Mouse (Mus musculus) kidney, postnatal 36 days (tissue): ENCODE results near the gene Slit2.

ENCODE experiments used
- DNase-seq, 2 experiments: peaks; one replicate each; pipeline ENCODE4 v3.0.0; 2021 to 2022; ENCODE audit warnings: mixed read lengths in 2 of 2

Slit2 gene

DNA sequence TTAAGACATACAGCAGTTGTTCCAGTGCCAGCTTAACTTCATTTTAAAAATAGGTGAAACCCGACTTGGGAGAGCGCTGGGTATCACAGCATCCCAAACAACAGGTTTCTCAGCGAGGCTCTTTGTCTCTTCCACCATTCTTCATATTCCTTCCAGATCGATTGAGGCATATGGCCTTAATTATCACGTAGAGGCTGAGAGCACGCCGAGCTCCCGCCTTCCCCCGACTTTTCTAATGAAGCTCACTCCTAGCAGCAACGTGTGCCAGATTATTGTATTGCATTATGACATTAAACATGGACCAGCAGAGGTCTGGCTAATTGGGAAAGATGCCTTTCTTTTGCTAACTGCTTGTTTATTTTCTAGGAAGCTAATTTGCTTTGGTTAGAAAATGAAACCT, 75.7 kb downstream of the Slit2 start:
- peak in 1 of 2 experiments; percentile 4 for DNase-seq

DNA sequence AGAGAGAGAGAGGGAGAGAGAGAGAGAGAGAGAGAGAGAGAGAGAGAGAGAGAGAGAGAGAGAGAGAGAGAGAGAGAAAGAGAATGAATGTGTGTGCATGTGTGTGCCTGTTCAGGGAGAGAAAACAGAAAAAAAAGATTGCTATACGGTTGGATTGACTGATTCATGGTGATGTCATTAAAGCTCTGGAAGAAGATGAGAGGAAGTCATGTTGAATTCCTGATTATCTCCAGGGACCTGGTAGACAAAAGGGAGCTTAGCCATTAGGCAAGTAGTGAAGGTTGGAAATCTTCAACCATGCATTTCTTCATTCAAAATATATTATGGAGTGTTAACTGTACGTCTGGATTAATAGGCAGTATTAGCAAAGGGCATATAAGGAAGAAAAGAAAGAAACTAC, 77.8 kb downstream of the Slit2 start:
- no peak for DNase-seq

DNA sequence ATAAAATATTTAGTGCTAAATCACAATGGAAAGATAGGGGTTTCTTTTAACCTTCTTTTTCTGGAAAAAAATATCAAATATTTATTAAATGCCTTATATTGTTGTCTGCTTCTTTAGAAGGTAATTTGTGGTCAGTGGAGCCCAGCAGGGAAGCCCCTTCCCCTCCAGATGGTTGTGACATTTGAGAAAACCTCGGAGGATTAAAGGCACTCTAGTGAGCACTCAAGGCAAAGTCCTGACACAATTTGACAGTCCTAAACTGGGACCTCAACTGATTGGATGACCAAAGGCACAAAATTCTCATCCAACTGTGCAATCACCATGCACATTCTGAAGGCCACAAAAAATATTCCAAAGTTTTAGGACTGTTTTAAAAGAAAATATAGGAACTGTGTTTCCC, 95.8 kb downstream of the Slit2 start:
- DNase-seq: no peak

DNA sequence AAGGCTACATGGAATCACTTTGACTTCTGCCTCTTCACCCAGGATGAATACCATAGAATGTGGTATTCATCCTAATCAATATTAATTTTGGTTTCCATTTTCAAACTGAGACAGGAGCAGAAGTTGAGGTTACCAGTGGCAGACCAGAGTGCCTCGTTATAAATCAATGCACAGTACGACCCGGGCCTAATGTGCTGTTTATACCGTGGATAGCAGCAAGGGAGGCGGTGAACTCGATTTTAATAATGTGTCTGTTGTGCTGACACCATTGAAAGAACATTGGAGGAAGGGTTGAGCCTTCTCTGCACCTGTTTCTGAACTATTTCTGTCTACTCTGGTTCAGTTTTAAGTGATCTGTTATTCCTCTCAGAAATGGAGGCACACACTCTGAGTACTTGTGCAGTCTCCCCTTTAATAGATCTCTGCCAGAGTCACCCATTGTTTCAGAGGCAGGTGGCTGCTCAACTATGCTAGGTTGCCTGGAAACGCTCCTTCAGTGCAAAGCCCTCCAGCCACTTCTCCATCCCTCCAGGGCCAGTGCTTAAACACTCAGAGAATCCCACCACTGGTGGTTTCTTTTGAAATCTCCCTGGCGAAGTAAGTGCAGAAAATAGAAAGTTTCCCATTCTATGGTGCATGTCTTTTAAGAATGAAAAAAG, 98.4 kb downstream of the Slit2 start:
- no peak for DNase-seq

DNA sequence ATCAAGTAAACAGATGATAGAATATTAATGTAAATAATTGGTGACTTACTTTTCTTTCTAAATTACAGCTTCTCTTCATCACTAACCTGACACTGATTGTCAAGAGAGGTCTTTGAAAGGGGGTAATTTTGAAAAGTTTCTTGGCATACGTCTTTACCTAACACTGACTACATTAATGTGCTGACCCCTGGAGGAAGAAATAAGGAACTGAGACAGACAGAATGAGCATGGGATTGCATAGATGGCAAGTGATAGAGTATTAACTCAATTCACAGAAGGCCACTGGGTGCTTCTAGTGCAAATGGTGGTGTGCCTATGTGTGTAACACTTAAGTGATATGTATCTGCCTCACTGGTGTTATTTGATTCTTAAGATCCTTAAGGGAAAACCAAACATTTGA, 130.5 kb downstream of the Slit2 start:
- DNase-seq: no peak

DNA sequence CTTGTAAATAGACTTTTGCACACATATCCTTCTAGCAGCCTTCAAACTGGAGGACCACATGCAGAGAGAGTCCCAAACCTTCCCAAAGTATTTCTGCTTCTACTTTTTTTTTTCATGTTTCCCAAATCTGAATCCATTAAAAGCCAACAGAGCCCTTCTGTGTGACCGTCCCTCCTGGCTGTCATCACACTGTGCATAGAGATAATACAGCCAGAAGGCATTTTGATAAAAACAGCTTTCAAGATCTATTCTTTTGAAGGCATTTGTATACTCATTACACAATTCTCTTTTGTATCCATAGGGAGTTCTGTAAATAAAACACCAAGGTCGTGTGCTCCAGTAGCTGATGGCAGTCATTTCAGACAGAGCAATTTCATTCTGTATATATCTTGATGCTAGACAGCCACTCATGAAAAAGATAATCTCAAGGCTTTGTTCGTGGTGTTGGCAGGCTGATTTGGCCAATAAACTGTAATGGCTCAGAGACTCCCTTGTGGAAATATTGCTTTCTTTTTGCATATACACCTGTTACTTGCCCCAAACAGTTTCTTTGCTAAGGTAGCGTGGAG, 132.1 kb downstream of the Slit2 start:
- no peak for DNase-seq

DNA sequence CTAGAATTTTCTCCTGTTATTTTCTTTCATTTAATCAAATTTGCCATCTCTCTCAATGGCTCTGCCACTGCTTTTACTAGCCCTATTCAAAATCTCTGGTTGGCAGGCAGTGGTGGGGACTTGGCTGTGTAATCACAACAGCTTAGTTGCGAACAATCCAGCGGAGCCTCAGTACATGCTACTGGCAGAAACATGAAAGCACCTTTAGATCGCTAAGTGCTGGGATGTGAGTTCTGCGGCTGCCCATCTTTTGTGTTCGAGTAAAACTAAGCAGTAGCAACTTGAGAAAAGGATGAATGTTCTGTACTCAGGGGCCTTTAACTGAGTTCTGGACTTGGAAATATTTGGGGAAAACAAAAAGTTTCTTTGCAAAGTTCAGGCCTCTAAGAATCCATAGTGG, 139.7 kb downstream of the Slit2 start:
- no peak for DNase-seq

DNA sequence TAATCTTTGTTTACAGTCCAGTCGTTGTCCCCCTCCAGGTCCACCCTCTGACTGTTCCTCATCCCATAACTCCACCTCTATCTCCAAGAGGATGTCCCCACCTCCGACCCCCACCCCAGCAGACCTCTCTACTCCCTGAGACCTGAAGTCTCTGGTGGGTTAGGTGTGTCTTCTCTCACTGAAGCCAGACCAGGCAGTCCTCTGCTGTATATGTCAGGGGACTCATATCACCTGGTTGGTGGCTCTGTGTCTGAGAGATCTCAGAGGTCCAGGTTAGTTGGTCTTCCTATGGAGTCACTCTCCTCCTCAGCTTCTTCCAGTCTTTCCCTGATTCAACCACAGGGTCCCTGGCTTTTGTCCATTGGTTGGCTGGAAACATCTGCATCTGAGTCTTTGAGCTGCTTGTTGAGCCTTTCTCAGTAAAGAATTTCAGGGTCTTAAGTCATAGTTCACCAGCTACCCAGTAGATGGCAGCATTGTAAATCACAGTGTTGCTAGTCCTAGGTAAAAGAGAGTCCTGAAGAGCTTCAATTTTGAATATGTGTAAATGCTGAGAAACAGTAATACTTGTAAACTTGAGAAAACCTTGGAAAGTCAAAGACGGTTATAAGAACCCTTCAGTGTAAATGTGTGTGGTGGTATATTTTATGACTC, 143.0 kb downstream of the Slit2 start:
- peak; percentile 32 to 35 for DNase-seq

DNA sequence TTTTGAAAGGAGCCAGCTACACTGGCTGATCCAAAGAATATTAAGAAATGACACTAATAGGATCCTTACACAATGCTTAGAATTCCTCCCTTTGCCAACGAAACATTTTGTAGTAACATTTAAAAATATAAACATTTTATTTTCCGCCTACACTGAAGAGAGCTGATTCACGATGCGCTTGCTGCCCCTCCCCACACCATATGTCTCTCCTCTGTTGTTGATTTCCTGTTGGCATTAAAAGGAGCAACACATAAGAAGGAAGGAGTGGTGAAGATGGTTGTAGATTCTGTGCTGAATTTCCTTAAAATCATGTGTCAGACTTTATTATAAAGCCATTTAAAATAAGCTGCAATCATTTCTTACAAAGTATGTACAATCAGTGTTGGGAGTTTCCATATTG, 147.0 kb downstream of the Slit2 start:
- no peak for DNase-seq

DNA sequence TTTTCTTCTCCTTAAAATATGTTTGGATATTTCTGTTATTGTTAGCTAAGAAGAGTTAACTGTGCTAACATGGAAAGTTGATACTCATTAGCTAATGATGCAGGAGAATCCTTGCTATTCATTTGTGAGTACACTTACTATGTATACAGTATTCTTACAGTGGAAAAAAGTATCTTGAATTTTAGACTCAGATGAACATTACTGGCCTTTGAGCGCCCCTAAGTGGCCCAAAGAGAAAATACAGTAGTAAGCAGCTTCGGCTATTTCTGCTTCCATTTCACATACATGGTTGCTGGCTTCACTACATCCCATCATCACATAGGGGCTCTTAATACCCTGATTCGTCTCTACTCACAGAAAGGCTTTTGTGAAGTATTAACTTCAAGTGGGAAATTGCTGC, 153.6 kb downstream of the Slit2 start:
- DNase-seq: peak; percentile 6 to 55

DNA sequence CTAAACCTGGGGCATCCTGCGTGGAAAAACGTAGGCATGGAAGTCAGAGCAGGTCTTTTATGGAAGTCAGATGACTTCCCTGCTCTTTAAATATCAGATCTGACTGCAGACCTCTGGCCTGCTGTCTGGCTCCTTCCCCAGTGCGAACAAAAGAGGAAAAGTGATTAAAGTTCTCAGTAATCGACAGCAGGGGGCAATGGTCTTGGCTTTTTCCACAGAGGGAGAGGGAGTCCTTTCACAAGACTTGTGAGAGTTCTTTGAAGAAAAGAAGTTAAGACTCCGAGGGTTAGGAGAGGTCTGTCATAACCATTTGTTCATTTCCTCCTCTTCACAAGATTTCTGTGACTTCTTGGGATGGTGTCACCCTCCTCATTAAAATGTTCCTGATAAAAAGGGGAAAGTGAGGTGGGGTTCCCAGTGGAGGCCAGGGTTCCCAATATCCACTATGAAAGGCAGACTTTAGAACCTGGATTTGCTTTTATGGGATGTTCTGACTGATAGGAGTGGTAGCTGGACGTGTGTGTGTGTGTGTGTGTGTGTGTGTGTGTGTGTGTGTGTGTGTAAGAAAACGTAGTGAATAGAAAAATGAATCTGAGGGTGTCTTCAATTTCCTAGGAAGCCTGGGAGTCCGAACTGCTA, 156.0 kb downstream of the Slit2 start:
- peak; percentile 5 for DNase-seq

DNA sequence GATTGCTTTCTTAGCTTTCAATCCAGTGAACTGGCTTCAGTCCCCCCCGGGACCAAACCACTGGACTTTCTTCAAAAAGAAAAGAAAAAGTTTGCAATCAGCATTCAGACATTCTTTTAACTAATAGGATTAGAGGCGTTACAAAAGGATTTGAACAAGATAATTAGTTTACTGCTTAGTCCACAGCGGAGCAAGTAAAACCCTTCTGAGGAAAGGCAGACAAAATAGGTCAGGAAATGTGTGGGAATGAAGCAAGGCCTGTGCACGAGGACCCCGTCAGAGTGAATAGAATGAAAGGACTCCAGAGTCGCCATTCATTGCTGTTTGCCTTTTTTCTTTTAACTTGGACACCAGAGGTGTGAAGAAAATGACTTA, 156.5 kb downstream of the Slit2 start:
- DNase-seq: no peak

DNA sequence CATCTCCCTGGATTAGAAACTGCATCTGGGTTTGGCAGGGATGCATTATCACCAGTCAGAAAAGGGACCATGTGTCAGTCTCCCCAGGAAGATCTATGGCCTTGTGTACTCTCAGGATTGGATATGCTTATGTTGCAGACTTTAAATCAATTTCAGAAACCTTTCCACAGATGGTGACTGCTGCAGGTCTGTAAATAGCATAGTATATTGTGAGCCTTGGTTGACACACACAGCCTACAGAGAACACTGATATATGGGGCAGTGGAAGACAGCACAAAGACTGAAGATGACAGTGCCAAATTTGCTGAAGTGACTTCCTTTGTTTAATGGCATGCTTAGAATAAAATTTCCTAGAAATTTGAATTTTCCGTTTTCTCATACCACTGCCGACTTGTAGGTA, 163.1 kb downstream of the Slit2 start:
- no peak for DNase-seq

DNA sequence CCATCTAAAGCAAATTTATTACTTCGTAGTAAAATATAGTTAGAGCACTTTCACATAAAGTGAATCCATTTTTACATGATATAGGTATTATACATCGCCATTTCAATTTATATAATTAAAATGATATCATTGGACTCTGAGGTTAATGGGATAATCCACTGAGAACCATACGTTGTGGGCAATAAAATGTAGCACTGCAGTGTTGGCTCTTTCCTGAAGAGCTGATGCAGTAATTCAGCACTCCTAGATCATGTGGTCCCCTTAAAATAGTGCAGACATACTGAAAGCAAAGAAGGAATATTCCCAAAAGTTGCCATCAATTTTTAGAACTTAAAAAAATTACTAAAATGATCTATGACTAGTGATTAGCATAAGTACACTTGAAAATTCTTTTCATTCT, 177.9 kb downstream of the Slit2 start:
- DNase-seq: no peak

DNA sequence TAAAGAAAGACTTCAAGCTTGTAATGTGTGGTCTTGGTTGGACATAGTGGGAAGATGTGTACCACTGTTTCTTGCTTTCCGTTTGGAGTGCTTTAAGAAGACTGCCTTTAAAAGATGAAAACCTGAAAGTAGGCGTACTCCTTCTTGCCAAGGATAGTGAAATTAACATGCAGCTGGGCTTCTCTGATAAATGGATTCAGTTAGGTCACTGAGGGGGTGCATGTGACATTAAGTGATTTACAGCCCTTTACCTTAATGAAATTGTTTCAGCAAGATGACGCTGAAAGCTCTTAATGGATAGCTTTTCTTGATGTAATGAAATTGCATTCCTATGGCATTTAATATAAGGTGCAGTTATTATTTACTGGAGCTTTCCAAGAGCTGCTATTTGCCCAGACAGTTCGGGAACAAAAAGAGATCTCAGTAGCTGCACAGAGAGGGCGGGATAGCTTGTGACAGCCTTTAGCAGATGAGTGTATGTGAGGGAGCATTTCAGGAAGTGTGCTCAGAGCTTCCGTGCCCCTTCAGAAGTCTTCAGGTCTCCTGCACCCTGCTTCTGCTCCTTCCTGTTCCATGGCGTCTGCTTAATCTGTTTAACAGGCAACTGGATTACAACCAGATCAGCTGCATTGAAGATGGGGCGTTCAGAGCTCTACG, 198.8 kb downstream of the Slit2 start:
- DNase-seq: no peak

DNA sequence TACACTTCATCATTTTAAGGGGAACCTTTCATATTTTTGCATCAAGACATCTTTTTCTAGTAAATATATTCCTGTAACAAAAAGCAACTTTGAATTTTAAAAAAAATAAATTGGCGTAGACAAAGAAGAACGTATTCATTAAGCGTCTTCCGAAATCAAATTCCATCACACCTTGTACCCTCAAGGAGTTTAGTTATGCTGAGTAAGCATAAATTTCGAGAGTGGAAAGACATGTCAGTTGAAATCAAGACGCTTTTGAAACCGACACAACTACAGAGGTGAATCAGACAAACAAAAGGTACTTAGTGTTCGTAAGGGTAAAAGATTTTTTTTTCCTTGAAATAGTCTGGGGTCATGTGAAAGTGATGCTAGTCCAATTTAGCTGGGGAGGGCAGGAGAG, 201.4 kb downstream of the Slit2 start:
- DNase-seq: no peak

DNA sequence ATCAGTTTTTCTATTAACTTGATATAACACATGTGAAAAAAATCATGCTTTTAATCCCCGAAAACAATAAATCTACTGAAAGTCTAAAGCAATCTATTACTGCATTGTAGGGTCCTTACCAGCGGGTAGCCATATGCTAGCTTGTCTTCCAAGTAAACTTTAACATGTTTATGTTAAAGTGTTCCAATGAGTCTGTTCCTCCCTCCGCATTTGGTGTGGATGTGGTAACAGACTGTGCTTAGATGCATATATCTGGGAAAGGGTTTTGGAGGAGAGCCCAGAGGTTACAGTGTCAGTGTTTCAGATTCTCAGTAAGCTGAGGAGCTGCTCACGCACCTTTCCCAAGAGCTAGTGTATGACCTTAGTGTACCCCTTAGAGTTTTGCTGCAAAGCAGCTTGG, 204.9 kb downstream of the Slit2 start:
- no peak for DNase-seq

DNA sequence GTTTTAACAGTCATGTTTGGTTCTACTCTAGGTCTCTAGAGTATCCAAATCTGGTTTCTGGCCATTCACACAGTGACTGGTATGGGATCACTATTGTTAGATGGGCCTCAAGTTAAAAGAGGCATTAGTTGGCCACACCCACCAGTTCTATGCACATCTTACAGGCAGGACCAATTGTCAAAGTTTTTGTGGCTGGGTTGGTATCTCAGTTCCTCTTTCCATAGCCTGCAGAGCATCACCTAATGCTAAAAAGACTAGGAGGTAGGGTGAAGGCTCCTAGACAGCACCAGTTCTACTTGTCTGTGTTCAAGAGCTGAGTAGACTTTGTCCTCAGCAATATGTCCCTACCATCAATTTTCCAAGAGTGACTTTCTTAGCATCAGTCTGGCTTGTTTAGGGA, 216.4 kb downstream of the Slit2 start:
- DNase-seq: no peak

DNA sequence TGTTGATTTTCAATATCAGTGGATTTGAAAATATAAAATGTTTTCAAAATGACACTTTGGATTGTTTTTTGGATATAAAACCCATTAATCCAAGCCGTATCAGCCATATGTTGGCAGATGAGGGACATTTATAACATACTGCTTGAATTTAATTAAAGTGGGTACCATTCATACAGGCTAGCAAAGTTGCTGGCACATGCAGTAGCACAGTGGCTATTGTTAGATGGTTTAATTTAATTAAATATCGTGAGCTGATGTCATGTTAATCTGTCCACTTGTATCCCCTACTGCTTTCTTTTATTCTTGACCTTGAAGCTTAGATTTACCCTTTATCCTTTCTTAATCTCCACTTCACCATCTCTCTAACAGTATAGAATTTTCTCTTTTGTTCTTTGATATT, 232.3 kb downstream of the Slit2 start:
- no peak for DNase-seq

DNA sequence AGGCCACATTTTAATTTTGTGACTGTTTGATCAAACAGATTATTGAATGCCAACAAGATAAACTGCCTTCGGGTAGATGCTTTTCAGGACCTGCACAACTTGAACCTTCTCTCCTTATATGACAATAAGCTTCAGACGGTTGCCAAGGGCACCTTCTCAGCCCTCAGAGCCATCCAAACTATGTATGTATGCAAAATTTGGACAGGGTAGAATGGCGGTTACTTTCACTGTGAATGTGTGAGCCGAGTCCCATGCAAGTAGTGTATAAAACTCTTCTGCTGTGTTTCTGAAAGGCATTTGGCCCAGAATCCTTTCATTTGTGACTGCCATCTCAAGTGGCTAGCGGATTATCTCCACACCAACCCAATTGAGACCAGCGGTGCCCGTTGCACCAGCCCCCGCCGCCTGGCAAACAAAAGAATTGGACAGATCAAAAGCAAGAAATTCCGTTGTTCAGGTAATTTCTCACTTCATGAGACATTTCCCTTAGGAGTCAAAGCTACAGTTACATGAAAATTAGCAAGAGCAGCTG, 236.8 kb downstream of the Slit2 start:
- no peak for DNase-seq

DNA sequence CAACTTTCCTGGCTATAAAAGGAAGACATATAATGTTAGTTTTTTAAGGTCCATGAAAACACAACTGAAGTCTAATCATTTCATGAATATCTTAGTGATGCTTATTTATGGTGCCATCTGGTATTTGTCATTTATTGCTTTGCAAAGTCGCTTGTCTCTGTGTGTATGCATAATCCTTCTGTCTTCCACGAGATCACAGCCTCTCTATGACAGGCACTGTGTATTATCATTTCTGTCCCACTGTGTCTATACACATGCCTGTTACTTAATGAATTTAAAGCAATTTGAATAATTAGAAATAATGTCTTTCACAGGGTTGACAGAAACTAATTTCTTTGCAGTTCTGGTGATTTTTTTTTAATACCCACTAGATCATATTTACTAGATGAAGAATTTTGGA, 242.6 kb downstream of the Slit2 start:
- no peak for DNase-seq

DNA sequence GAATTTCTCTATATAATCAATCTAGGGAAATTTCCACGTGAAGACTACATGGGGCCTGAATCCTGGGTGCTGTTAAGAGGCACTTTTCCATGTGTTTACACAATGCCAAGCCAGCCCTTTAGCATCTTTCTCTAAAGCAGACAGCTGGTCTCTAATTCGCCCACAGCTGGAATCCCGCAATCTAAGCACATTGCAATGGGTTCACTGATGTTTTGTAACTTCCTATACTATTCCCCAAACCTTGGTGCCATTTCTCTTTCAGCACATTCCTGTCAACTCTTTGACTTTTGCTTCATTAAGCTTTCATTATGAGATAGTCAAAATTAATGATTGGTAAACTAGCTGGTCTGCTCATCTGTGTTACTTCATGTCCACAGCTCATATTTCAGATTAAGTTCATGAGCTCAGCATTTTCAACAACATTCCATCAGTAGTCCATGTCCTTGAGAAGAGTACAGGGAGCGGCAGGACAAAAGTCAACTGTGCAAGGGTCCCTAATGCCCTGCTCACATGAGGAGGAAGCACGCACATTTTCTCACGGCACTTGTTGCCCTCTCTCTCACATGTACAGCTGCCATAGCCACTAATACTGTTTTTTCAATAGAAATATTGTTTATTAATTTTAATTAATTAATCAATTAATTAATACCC, 247.6 kb downstream of the Slit2 start:
- DNase-seq: no peak

DNA sequence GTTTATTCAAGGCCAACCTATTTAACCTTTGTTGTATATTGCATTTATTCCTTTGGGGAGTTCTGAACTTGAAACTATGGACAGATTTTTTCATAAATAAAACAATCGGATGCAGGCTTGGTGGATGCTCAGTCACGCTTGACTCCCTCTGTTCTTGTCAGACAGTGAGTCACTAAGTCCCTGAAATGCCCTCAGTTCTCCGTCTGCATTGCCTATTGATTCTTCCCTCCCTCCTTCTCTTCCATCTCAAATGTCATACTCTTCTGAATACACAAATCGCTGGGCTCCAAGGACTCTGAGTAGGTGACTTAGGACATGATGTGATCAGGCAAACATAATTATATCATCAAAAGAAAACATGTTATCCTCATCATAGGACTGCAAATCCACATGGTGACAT, 251.8 kb downstream of the Slit2 start:
- no peak for DNase-seq
